Mouse (Mus musculus): ENCODE data around the gene Ighmbp2.

DNA sequence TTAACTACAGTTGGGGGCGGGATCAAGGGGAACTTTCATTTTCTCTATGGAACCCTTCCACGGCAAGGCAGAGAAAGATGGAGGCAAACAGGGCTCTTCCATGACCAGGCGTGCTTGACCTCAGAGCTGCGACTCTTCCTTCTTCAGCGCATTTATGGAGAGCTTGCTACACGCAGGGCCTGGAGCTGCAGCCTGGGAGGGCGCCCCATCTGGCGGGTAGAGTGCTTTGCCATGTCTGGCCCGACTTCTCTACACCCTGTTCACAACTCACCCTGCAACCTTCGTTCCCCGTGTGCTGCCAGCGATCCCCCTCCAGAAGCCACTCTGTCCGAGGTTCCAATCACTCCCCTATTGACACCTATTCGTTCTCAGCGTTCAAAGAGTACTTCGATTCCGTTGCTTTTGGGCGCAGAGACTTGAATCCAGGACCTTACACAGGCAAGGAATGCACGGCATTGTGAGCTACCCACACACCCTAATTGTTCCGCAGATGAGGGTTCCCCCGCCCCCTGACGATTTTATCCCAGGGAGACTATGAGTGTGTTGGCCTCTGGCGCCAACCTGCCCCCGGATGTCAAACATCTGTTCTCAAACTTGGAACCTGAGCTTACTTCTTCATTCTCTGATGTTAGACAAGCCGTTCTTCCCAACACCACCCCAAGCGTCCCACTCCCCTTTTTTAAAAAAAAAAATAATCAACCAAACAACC lies 39.6 kb upstream of the Ighmbp2 start, which contains the start of gene Cpt1a:
- TF ChIP-seq CTCF (conservative IDR thresholded peaks at IDR 0.05 in 1 of 2, IDR thresholded peaks at IDR 0.05 in 1 of 2; ENCODE audit: low read depth in 2 of 2, low read length in 2 of 2) (peak in 1 of 2 experiments; percentile 55; a peak in 2 of 4 replicates), TBP (conservative IDR thresholded peaks at IDR 0.05; ENCODE audit: low read depth, low read length) (no peak), TCF12 (IDR thresholded peaks at IDR 0.05; ENCODE audit: low read depth, low read length) (0 out of 2 replicates have a peak, but pooled peaks have one; percentile 30), EP300 (IDR thresholded peaks at IDR 0.05; ENCODE audit: low read length) (no peak), MAFK (IDR thresholded peaks at IDR 0.05; ENCODE audit: insufficient replicate concordance, low read length) (no peak), NRF1 (IDR thresholded peaks at IDR 0.05; ENCODE audit: low read depth, low read length) (peak; percentile 41; the same call in 1 of the 2 replicates), MXI1 (IDR thresholded peaks at IDR 0.05; ENCODE audit: low read depth, low read length) (no peak), POLR2A (IDR thresholded peaks at IDR 0.05; ENCODE audit: low read depth, low read length) (no peak), POLR2AphosphoS2 (IDR thresholded peaks at IDR 0.05; ENCODE audit: low read depth, low read length) (no peak), MAX (IDR thresholded peaks at IDR 0.05; ENCODE audit: low read length) (peak; percentile 19; the same call in 1 of the 2 replicates), IRF4 (IDR thresholded peaks at IDR 0.05; ENCODE audit: low read depth, low read length) (no peak), CHD1 (IDR thresholded peaks at IDR 0.05; ENCODE audit: low read depth, low read length) (no peak), BHLHE40 (IDR thresholded peaks at IDR 0.05; ENCODE audit: low read depth, low read length) (no peak), ZNF384 (IDR thresholded peaks at IDR 0.05; ENCODE audit: low read depth, low read length) (no peak)

Data from CH12.LX (cell line).